ENCODE assay signal across 9 mouse cellular contexts in genomic region chr6:52796035-52796598, GRCm38 (mm10).
A peak's percentile ranks its signal among the peaks of the same experiment; 100 is the strongest.
DNase-seq lines count a peak whose midpoint lies in the region; ATAC-seq lines count a peak whose summit lies in the region.
"Had no signal": no experiment of that assay in that cellular context is flagged by ENCODE, and none has a peak within 500 bp of the region (broad histone marks: within the 10 kb centered on the region; RNA-seq: fewer than 3 reads in every experiment).

No protein-coding gene starts in this region.

- 0 out of 2 replicates have a peak, but pooled peaks cover 5% of the 10 kb centered on the region for H3K27me3 ChIP-seq in limb, embryonic 12.5 days
- H3K27me3 ChIP-seq: liver, embryonic 15.5 days had no signal

- H3K4me3 ChIP-seq in limb, embryonic 12.5 days (replicated peaks) = no peak overlapping the region
- H3K4me3 ChIP-seq: liver, embryonic 15.5 days had no signal

- 53% methylated on average over 9 of the region's 9 CpGs for WGBS in limb, embryonic 12.5 days

- H3K36me3 ChIP-seq in limb, embryonic 12.5 days = no peaks in the 10 kb centered on the region
- H3K36me3 ChIP-seq: liver, embryonic 15.5 days had no signal

- H3K27ac ChIP-seq in limb, embryonic 12.5 days = peak overlapping the region; percentile 92
- H3K27ac ChIP-seq: liver, embryonic 15.5 days had no signal

- peaks cover 66% of the 10 kb centered on the region for H3K4me1 ChIP-seq in limb, embryonic 12.5 days (replicated peaks)
- H3K4me1 ChIP-seq: liver, embryonic 15.5 days had no signal

- no peak overlapping the region for H3K9ac ChIP-seq in limb, embryonic 12.5 days (replicated peaks)
- H3K9ac ChIP-seq: liver, embryonic 15.5 days had no signal

- peak overlapping the region; percentile 42 for H3K4me2 ChIP-seq in limb, embryonic 12.5 days
- H3K4me2 ChIP-seq: liver, embryonic 15.5 days had no signal

- peaks cover 8% of the 10 kb centered on the region; the same call in 1 of the 2 replicates for H3K9me3 ChIP-seq in limb, embryonic 12.5 days
- H3K9me3 ChIP-seq: liver, embryonic 15.5 days had no signal

- intact Hi-C loops in heart, postnatal 36 days (cut with DNase I) = no loop called here

- 0 out of 2 replicates have a peak, but pooled peaks have one; percentile 26 for ATAC-seq in cerebellum, adult (ENCODE audit: insufficient number of reproducible peaks, low FRiP score, low TSS enrichment)
- ATAC-seq in limb, embryonic 12.5 days (ENCODE audit: insufficient number of reproducible peaks, insufficient read depth, low FRiP score, low TSS enrichment, low read depth) = no peak
- no peak for ATAC-seq in megakaryocyte, adult 5-6 weeks (ENCODE audit: poor library complexity, severe bottlenecking)

- no peak for DNase-seq in cerebellum, adult 11 months
- peak; percentile 29 for DNase-seq in right cerebral cortex, adult 18-20 months
- no peak for DNase-seq in right cerebral cortex, postnatal 25 days
- DNase-seq in heart, postnatal 36 days = peak; percentile 28 to 51
- DNase-seq in embryo, embryonic 11 days = no peak

Comparison
In these comparisons a context has a peak if more than half of its experiments do, and no peak if none do; other contexts are left out.
1. DNase-seq: peak in right cerebral cortex, adult 18-20 months (single experiment) and heart, postnatal 36 days (2 of 2); none in cerebellum, adult 11 months (single experiment), right cerebral cortex, postnatal 25 days (single experiment) and embryo, embryonic 11 days (single experiment).